Mouse (Mus musculus) c-Kit-positive CD71-positive TER-119-negative erythroid progenitor cells, embryonic 14.5 days (primary cell): ENCODE data around the gene Hic1.
"Not testable (repeated sequence)": the region's sequence is repeated elsewhere in the genome, so short reads cannot be mapped to it uniquely, and the experiment has no call there.

Source experiments
- DNase-seq: peaks from one replicate; pipeline ENCODE4 v3.0.0-alpha.2; 2013; ENCODE audit warnings: low read depth

Hic1 gene

DNA sequence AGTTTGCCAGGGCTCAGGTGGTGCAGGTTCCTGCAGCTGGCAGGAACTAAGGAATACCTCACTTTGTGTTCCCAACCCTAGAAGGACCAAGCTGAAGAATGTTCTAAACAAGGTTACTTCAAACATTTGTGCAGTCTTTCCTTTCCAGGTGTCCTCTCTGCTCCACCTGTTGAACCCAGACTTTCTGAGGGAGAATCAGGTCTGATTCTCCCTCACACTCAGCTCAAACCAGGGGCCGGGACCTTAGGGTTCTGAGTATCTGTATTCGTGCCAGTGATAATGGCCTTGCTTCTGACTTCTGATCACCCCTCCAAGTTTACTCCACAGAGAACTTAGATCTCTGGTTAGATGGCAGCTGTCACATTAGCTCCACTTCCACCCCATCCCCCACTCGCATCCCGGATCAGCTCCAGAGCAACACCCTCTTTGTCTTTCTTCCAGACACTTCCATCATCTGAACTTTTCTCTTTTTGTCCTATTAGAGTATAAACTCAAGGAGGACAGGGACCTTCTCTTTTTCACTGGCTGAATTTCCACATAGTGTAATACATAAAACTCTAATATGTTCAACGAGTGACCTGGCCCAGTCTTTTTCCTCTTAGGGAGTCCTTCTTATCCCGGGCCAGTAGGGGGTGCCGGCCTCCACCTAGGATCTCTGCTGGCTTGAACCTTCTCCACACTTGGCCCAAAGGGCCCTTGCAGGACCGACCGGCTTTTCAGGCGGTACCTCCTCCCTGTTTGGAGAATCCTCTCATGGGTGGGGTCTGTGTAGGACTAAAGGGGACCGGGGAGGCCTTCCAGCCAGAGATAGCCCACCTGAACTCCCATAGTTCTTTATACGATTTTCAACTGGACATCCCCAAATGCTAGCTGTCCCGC is 23.3 kb upstream of the Hic1 start:
- no peak for DNase-seq

- no peak for DNase-seq
Measured at GRCm38 (mm10) chr11:75191841-75192240, 22.5 kb upstream of the Hic1 start.

DNA sequence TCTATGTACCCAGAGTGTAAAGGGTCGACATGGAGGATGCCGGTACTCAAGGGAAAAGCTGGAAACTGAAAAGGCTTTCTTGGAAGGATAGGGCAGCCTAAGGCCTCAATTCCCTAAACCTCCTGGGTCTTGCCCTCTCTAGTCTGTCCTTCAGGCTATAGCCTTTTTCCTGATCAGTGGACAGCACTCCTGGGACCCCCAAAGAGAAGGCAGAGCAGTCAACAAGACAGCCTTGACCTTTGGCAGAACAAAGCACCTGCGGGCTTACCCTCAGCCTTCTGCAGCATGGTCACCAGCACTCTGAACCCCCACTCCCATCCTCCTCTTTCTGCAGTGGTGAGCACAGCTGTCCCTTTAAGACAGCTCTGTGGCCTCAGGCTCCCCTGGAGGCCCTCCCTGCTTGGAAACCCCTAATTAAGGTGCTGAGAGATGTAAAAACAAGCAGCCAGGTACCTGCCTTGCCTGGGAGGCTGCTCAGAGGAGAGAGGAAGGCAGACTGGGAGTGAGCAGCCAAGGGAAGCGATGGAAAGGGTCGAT is 21.7 kb upstream of the Hic1 start, which contains the start of gene Dph1:
Gene Dph1 (minus strand): TSS at position 337 of the 537 bp plus-strand sequence.
- no peak for DNase-seq

DNA sequence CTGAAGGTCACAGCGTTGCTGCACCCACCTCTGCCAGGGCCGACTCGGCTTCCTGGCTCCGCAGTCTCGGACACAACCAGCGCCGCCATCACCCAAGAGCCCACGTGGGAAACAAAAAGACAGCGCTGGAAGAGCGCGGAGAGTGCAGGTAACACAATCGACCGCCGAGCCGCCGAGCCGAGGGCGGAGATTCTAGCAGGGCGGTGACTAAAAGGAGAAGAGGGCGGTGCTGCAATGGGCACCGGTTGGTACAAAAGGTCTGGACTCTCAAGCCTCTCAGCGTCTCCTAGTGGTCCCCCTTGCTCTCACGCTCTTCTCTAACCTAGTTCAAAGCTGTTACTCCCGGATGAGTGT is 21.0 kb upstream of the Hic1 start:
- peak; percentile 89 for DNase-seq

DNA sequence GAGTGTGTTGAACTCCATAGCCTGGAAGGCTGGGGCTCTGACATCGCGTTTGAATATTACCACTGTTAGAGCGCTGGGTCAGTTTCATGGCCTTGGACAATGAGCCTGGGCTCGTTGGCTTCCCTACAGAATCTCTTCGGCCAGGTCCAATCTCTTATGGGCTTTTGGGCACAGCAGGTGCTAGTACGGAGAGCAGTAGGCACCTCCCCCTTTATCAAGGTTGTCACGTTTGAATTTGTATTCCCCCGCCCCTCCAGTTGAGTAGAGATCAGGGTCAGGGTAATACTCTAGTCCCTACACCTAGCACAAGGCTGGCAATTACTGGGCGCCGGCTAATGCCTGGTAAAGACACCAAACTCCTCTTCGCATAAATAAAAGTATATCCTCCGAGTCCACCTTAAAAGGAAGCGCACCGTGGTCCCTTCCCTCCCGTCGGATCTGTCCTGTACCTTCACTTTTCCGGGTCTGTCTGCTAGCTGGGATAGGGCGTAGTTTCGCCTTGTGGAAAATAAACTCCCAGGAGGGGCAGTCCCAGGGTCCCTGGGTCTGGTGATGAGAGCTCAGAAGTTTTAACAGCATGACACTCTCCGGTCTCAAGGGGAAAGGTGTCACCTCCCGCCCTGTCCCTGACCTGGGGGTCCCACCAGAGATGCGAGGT is 20.5 kb upstream of the Hic1 start:
- DNase-seq, result no peak

GRCm38 (mm10) chr11:75184986-75185385 is 15.7 kb upstream of the Hic1 start:
- DNase-seq, result no peak

DNA sequence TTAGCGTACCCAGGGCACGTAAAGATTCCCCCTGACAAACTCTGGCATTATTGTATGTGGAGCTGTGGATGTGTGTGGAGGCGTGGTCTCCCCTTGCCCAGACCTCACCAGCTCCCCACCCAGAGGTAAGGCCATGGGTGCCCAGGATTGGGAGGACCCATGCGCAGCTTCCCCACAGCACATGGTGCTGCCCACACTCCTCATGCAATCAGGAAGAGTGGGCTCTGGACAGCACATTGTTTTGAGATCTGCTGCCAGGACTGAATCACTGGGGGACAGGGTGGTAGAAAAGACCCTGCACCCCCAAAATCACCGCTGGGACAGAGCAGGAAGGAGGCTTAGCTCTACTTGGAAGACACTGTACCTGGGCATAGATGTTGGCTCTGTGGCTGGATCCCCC is 15.3 kb upstream of the Hic1 start:
- no peak for DNase-seq

DNA sequence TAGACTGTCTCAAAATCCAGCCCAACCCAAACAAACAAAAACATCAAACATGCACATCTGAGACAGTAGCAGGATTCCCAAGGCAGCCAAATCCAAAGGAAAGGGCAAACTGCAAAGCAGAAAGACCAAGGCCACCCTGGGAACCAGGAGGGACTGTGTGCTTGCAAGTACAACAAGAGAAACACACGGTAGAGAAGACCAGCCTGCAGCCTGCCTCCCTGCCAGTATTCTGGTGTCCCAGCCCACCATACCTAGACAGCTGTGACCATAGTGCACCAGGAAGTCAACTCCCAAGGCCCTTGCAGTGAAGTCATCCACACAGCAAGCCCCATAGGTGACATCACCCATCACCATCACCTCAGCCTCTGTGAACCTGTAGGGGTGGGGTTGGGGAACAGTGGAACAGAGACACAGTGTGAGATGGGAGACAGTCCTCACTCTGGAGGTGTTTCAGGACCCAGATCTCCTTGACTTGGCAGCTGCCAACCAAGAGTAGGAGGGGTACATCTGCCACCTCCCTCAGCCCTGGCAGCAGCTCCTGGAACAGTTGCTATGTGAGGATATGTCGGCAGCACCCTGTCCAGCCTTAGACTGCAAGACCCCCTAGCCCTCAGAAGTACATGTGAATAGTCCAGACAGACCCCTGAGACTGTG is 14.7 kb upstream of the Hic1 start:
- DNase-seq, result no peak

DNA sequence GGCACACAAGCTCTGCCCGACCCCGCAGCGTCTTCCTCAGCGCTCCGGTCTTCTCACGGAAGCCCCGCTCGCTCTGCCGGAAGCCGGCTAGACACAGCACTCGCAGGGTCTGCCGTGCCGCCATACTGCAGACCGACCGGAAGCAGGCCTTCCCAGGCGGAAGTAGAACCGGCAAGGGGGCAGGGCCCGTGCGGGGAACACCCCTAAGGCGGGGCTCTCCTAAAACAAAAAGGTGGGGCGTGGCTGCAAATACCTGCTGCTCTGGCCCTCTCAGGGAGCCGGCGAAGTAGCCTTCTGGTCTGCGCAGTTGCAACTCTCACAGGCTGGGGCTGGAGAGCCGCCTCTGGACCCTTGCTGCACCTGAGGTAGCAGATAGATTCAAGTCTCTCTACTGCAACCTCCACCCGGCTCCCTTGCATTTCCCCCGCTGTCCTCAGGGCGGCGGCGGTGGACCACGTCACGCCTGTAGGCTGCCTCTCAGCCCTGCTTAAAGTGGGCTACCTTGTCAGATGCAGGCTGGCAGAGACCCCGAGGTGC is 9.4 kb upstream of the Hic1 start, which contains the start of gene Ovca2:
Gene Ovca2 (minus strand): TSS at position 164 of the 537 bp plus-strand sequence.
- DNase-seq, result peak; percentile 81

DNA sequence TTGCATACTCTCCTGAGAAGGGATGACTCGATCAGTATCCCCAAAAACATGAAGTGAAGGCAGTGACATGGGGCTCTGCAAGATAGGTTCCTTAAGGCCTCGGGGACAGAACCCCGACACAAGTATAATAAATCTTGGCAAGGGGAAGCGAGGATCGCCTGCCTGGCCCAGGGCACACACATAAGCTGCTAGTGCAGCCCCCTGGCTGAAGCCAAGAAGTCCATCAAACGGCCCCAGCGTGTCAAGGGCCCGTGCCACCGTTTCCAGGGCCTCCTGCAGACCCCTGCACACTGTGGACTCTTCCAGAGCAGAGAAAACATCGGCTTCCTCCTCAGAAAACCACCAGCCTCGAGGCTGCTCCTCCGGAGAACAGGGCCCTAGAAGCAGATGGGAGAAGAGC is 8.7 kb upstream of the Hic1 start:
- no peak for DNase-seq

DNA sequence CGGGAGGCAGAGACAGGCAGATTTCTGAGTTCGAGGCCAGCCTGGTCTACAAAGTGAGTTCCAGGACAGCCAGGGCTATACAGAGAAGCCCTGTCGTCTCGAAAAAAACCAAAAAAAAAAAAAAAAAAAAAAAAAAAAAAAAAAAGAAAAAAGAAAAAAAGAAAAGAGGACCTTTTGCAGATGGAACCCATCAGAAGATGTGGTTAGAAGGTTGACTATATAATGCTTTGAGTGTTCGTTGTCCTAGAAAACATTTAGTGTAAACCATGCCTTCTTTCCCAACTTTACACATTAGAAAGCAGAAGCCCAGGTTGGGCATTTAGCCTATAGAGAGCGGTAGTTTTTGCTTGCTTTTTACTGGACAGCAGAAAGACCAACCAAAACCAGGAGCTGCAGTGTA is 5.3 kb upstream of the Hic1 start:
- DNase-seq, result not testable (repeated sequence)

GRCm38 (mm10) chr11:75173799-75174165 is 4.5 kb upstream of the Hic1 start:
- no peak for DNase-seq

- peak; percentile 65 for DNase-seq
Measured at GRCm38 (mm10) chr11:75173095-75173798, 3.9 kb upstream of the Hic1 start.

DNA sequence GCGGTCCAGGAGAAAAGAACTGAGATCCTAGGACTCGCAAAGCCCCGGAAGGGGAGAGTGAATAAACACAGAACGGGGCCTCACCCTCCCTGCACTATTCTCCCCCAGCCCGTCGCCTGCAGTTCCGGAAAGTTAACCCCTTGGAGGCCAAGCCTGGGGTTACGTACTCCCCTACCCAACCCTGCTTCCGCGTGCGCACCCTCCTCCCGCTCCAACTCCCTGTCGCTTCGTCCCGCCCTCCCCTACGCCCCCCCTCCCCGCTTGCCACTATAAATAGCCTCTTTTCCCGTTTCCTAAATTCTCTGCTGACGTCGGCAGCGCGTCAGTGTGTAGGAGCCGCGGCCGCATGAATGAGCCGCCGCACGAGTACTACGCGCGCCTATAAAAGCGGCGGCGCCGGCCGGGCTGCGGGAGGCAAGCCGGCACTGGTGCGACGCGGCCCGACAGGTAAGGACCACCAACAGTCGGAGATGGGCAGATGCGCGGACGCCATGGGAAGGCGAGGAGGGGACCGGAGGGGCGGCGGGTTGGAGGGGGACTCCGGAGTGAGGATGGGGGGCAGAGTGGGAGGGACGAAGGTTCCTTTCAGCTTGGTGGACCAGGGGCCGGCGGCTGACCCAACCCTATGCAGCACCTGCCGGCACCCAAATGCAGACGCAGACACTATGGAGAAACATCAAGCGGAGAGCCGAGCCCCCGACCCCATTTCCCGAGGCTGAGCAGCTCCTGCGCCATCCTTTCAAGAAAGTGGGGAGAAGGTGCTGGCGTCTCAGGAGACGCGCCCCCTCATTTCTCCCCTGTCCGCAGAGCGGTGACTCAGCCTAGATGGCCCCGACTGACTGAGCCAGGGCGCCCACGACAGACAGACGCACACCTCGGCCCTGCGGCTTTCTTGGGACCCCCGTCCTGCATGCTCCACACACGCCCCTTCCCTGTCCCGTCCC is 3.1 kb upstream of the Hic1 start:
- no peak for DNase-seq

- no peak for DNase-seq
Measured at GRCm38 (mm10) chr11:75171186-75171865, 2.0 kb upstream of the Hic1 start.

GRCm38 (mm10) chr11:75170136-75170751 is 925 bp upstream of the Hic1 start:
- DNase-seq, result peak; percentile 95

DNA sequence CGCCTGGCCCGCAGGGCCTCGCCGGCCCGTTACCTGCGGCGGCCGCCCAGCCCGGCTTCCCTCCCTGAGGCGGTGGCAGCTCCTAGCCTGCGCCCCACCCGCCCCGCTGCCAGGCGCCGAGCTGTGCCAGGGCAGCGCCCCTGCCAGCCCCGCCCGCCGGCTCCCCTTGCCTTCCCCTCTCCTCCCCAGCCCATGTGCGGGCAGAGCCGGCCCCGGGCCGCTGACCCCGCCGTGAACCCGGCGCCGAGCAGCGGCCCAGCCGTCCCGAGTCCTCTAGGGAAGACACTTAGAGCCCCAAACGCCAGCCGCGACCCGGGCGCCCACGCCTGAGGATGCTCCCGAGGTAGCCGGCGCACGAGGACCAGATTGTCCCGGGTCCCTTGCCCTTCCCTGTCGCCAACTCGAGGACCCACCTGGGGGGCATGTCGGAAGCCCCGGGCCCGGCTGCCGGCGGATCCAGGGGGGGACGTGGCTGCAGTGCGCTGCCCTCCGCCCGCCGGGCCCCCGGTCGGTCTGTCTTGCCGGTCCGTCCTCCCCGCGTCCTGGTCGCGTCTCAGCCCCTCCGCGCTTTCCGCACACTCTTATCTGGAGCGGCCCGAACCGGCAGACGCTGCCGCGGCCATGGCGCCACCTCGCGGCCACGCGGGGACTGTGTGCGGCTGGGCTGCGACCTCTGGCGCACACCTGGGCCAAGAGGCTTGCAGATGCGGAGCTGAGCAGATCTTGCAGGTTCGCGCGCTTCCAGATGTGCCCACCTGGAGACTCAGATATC is 543 bp downstream of the Hic1 start:
- peak; percentile 62 for DNase-seq

DNA sequence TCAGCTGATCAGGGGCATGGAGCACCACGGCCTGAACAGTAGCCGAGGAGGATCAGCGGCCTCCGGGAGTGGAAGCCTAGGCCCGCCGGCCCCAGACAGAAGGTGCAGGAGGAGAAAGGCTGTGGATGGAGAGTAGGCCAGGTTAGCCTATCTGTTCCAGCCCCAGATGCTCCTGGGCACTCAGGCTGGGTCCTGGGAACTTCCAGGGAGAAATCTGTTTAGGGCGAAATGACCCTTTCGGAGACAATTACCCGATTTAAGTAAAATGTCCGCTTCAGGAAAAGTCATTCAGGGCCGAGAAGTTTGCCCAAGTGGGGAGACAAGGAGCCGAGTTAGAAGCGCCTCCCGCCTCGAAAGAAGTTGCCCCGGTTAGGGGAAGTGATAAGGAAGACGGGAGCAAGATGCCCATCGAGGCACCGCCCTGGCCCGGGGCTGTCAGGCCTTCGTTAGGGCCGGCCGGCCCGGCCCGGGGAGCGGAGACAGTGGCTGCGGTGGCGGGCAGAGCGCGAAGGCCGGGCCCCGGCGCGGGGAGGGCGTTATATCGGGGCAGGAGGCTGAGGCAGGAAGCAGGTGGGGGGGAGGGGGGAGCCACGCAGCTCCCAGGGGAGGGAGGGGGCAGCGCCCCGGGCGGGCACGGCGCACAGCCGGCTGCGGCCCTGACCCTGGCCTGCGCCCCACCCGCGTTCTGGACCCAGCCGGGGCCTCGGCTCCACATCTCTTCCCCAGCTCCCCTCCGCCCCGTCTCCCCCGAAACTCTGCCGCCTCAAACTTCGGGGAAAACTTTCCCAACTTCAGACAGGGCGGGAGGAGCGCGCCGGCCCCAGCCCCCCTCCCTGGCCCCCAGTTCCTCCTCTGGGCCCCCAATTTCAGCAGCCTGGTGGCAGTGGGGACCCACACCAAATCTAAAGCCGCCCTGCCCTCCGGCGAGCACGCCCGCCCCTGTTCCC is 1.4 kb downstream of the Hic1 start:
- no peak for DNase-seq
